Mouse (Mus musculus): ENCODE measurements around the gene Myh11.

Gene Myh11

GRCm38 (mm10) chr16:14291223-14291622, at the start of gene Myh11:
Gene Myh11, minus strand, starts transcription at chr16:14291372.
- DNase-seq = peak; percentile 98

- peak; percentile 64 for DNase-seq
Observed at GRCm38 (mm10) chr16:14328156-14328555, 37.0 kb upstream of the Myh11 start.

- no peak for DNase-seq
Observed at GRCm38 (mm10) chr16:14320494-14320893, 29.3 kb upstream of the Myh11 start.

GRCm38 (mm10) chr16:14319681-14320080, 28.5 kb upstream of the Myh11 start:
- DNase-seq = peak; percentile 61

GRCm38 (mm10) chr16:14316884-14317876, 26.0 kb upstream of the Myh11 start, which contains the start of gene Fopnl:
Gene Fopnl, minus strand, starts transcription at chr16:14317405.
- peak; percentile 100 for DNase-seq

- peak; percentile 66 for DNase-seq
Observed at GRCm38 (mm10) chr16:14312914-14313313, 21.7 kb upstream of the Myh11 start.

GRCm38 (mm10) chr16:14311371-14311770, 20.2 kb upstream of the Myh11 start:
- DNase-seq = peak; percentile 80

- no peak for DNase-seq
Observed at GRCm38 (mm10) chr16:14309833-14310232, 18.7 kb upstream of the Myh11 start.

GRCm38 (mm10) chr16:14308245-14309073, 17.3 kb upstream of the Myh11 start:
- peak; percentile 82 for DNase-seq

GRCm38 (mm10) chr16:14307373-14307772, 16.2 kb upstream of the Myh11 start:
- DNase-seq = peak; percentile 27

GRCm38 (mm10) chr16:14306451-14306850, 15.3 kb upstream of the Myh11 start:
- peak; percentile 71 for DNase-seq

GRCm38 (mm10) chr16:14304791-14305190, 13.6 kb upstream of the Myh11 start:
- DNase-seq = no peak

GRCm38 (mm10) chr16:14303676-14304075, 12.5 kb upstream of the Myh11 start:
- DNase-seq = peak; percentile 56

- no peak for DNase-seq
Observed at GRCm38 (mm10) chr16:14303148-14303547, 12.0 kb upstream of the Myh11 start.

GRCm38 (mm10) chr16:14298461-14298860, 7.3 kb upstream of the Myh11 start:
- peak; percentile 53 for DNase-seq

GRCm38 (mm10) chr16:14297746-14298145, 6.6 kb upstream of the Myh11 start:
- DNase-seq = peak; percentile 79

- DNase-seq = peak; percentile 9
Observed at GRCm38 (mm10) chr16:14297137-14297536, 6.0 kb upstream of the Myh11 start.

- peak; percentile 68 for DNase-seq
Observed at GRCm38 (mm10) chr16:14296544-14297124, 5.5 kb upstream of the Myh11 start.

- peak; percentile 61 for DNase-seq
Observed at GRCm38 (mm10) chr16:14295291-14295690, 4.1 kb upstream of the Myh11 start.

- peak; percentile 90 for DNase-seq
Observed at GRCm38 (mm10) chr16:14292205-14293199, 1.3 kb upstream of the Myh11 start.

GRCm38 (mm10) chr16:14272374-14272965, 18.7 kb downstream of the Myh11 start:
- DNase-seq = no peak
